Mouse (Mus musculus) thymus, adult 2 months (tissue): ENCODE measurements at regions not wholly inside any gene's neighbourhood (a gene's known extent, or its start where the extent isn't known, plus 50 kb on each side); places are given as distances from the start of the nearest gene placed in this dataset.

Experiments
- CTCF ChIP-seq: fragments of 200-500 bp; IDR thresholded peaks from 2 replicates; pipeline ENCODE4 v1.5.1; 2012; ENCODE audit warnings: mild to moderate bottlenecking, control low read depth, low read length, moderate library complexity, borderline replicate concordance; ENCODE audit not compliant: control insufficient read depth, poor library complexity, insufficient read depth; ENCODE audit errors: extremely low read depth
- POLR2A ChIP-seq: fragments of 200-500 bp; IDR thresholded peaks from 2 replicates; pipeline ENCODE4 v1.6.1; 2012; ENCODE audit warnings: mild to moderate bottlenecking, low read length, control low read depth, moderate library complexity; ENCODE audit not compliant: control insufficient read depth, poor library complexity, insufficient read depth; ENCODE audit errors: extremely low read depth

GRCm38 (mm10) chr14:105631681-105632031 is 265.0 kb downstream of the Spry2 start:
- no peak for TF ChIP-seq CTCF
- no peak for TF ChIP-seq POLR2A
